Mouse (Mus musculus): ENCODE data around the gene Emilin1.

GRCm38 (mm10) chr5:30923119-30923518, 9.9 kb downstream of the Emilin1 start:
- TF ChIP-seq POLR2A (IDR thresholded peaks at IDR 0.05; ENCODE audit: insufficient read depth, low read length) (no peak), CTCF (IDR thresholded peaks at IDR 0.05; ENCODE audit: low read depth, low read length) (no peak)
